Mouse (Mus musculus) midbrain, postnatal 0 days (tissue): Measurements from ENCODE around the gene Serping1. TPM values are rescaled to one million over a fixed set of nuclear protein-coding genes. Genes with fewer than 3 reads are reported as not detected.

Source experiments
- ATAC-seq: fragments of 200-750 bp; cut with Nextera tagmentation; 2 replicates; pipeline ENCODE4 v1.8.0; 2017; ENCODE audit warnings: moderate number of reproducible peaks, mild to moderate bottlenecking, moderate TSS enrichment, moderate library complexity; ENCODE audit not compliant: low FRiP score
- DNase-seq: peaks from one replicate; pipeline ENCODE4 v3.0.0-alpha.2; 2015; ENCODE audit warnings: low spot score
- H3K27ac ChIP-seq: fragments of 300-500 bp; sonication (generic); 2 replicates; pipeline ENCODE4 v1.5.1; 2014; ENCODE audit warnings: low read depth, mild to moderate bottlenecking, low read length, mixed read lengths
- H3K27me3 ChIP-seq: fragments of 300-500 bp; sonication (generic); 2 replicates; pipeline ENCODE4 v1.6.1; 2014; ENCODE audit warnings: low read length, control low read depth, mixed read lengths; ENCODE audit not compliant: insufficient read depth
- H3K36me3 ChIP-seq: fragments of 300-500 bp; sonication (generic); 2 replicates; pipeline ENCODE4 v1.6.1; 2014; ENCODE audit warnings: low read length, control low read depth, mixed read lengths; ENCODE audit not compliant: insufficient read depth
- H3K4me1 ChIP-seq: fragments of 300-500 bp; sonication (generic); 2 replicates; pipeline ENCODE4 v1.6.1; 2014; ENCODE audit warnings: mild to moderate bottlenecking, control low read depth, antibody characterized with exemption, low read length, mixed read lengths; ENCODE audit not compliant: insufficient read depth
- H3K4me2 ChIP-seq: fragments of 300-500 bp; sonication (generic); 2 replicates; pipeline ENCODE4 v1.6.1; 2014; ENCODE audit warnings: low read depth, mild to moderate bottlenecking, low read length, mixed read lengths; ENCODE audit not compliant: poor library complexity, severe bottlenecking
- H3K4me3 ChIP-seq: fragments of 300-500 bp; sonication (generic); 2 replicates; pipeline ENCODE4 v1.5.1; 2014; ENCODE audit warnings: low read depth, mild to moderate bottlenecking, low read length, moderate library complexity
- H3K9ac ChIP-seq: fragments of 300-500 bp; sonication (generic); replicated peaks from 2 replicates; pipeline ENCODE4 v1.6.1; 2014; ENCODE audit warnings: mild to moderate bottlenecking, low read length, moderate library complexity, mixed read lengths; ENCODE audit not compliant: poor library complexity, severe bottlenecking
- H3K9me3 ChIP-seq: fragments of 300-500 bp; sonication (generic); 2 replicates; pipeline ENCODE4 v1.6.1; 2016; ENCODE audit warnings: low read length, control low read depth
- CTCF ChIP-seq: IDR thresholded peaks from 2 replicates; pipeline ENCODE4 v1.5.1; 2016; ENCODE audit warnings: antibody characterized with exemption, mild to moderate bottlenecking
- WGBS: fragments of 180-500 bp; shearing (Covaris S2); extraction: QIAGEN DNeasy Blood & Tissue Kit; methylation state at CpG from one replicate; pipeline ENCODE4 v1.1.7; 2014; 5-methylcytosine and 5-hydroxymethylcytosine counted together
- microRNA counts: library from miRNA; unstranded; fragments of <30 nt; microRNA quantifications from one replicate; lab custom pipeline; 2015
- microRNA-seq: library from miRNA; unstranded; fragments of <30 nt; microRNA quantifications from one replicate; pipeline ENCODE4, GENCODE M21; 2016; ENCODE audit warnings: borderline number of aligned reads
- polyA plus RNA-seq: library from polyadenylated mRNA; unstranded; fragments of >200 nt; fragmentation: Nextera tagmentation; extraction: Ambion mirVana; gene quantifications from 2 replicates; pipeline ENCODE4 v1.2.1, GENCODE M21; 2015
- total RNA-seq: library from RNA; depleted of rRNA; stranded (reverse); fragments of >200 nt; gene quantifications from 2 replicates; pipeline ENCODE4 v1.2.3, GENCODE M21; 2014; rRNA removed

Gene Serping1
- total and polyA plus RNA-seq, 2 experiments from 2014 or later: 19.9 to 31.9 TPM

DNA sequence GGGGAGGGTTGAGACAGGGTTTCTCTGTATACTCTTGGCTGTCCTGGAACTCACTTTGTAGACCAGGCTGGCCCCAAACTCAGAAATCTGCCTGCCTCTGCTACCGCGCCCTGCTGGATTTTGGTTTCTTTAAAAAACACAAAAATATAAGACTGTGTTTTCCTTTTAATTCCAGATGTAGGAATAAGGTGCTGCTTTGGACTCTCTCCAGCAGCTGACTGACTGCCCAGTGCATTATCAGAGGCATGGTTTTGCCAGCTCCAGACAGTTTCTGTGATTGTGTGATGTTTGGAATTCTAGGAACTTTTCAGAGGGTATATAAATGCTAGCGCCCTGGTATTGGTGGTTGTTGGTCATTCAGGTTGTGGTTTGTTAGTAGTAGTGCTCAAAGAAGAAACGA is 57.9 kb downstream of the Serping1 start:
- Histone ChIP-seq H3K4me3 (no peak overlapping the region), H3K36me3 (peaks cover 4% of the 10 kb centered on the region; the same call in 1 of the 2 replicates), H3K4me2 (no peak overlapping the region), H3K9me3 (no peaks in the 10 kb centered on the region), H3K9ac (no peak overlapping the region), H3K27ac (no peak overlapping the region), H3K4me1 (0 out of 2 replicates have a peak, but pooled peaks cover 6% of the 10 kb centered on the region), H3K27me3 (no peaks in the 10 kb centered on the region)
- ATAC-seq: no peak
- TF ChIP-seq CTCF: no peak
- over 99% methylated on average over 4 of the region's 4 CpGs for WGBS
- DNase-seq: no peak

DNA sequence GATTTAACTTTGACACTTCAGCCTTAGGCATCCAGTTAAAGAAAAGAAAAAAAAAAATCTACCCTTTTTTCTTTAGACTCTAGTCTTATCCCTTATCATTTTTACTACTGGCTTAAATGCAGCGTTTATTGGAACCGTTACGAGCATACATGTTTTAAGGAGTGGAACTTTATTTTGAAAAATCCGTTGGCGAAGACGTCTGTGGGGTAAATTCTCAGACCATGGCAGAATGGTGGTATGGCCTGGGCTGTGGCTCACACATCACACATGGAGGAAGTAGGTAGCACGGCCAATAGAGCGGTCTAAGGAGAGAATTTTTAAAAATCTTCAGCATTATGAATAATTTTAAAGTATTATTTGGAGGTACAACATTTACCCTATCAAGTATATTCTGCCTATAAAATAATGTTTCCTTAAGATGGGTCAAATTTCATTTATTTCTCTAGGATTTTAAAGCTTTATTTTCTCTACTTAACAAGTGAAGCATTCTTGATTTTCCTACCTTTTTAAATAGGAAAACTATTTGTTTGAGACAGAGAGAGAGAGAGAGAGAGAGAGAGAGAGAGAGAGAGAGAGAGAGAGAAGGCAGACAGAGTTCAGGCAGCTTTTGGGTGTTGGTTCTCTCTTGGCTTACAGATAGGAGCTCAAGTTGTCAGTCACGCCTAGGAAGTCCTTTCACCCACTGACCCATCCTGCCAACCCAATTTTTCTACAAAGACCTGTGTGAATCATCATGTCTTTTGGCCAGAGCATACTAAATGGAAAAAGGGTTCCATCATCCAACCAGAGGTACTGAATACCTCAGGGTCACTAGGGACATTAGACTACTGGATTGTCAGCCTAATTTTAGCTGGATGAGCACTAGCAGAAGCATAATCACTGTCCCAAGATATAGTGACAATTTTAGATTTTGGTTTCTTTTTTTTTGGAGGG is 58.6 kb downstream of the Serping1 start:
- Histone ChIP-seq H3K4me3 (peak overlapping the region; percentile 62), H3K9ac (peak overlapping the region; percentile 63), H3K27ac (peak overlapping the region; percentile 91; the same call in 1 of the 2 replicates), H3K36me3 (peaks cover 4% of the 10 kb centered on the region; the same call in 1 of the 2 replicates), H3K4me1 (0 out of 2 replicates have a peak, but pooled peaks cover 6% of the 10 kb centered on the region), H3K9me3 (no peaks in the 10 kb centered on the region), H3K4me2 (peak overlapping the region; percentile 66), H3K27me3 (no peaks in the 10 kb centered on the region)
- no peak for DNase-seq
- 27% methylated on average over 9 of the region's 9 CpGs for WGBS
- no peak for TF ChIP-seq CTCF
- ATAC-seq: no peak

GRCm38 (mm10) chr2:84715562-84716361 is 59.5 kb downstream of the Serping1 start:
- DNase-seq (peak; percentile 98), ATAC-seq (peak; percentile 96)
- H3K27ac ChIP-seq: peak overlapping the region; percentile 91
- peak overlapping the region; percentile 63 for H3K9ac ChIP-seq
- H3K4me3 ChIP-seq: peak overlapping the region; percentile 62
- H3K4me2 ChIP-seq: peak overlapping the region; percentile 66
- no peaks in the 10 kb centered on the region for H3K27me3 ChIP-seq
- H3K36me3 ChIP-seq: 0 out of 2 replicates have a peak, but pooled peaks cover 3% of the 10 kb centered on the region
- 0 out of 2 replicates have a peak, but pooled peaks cover 6% of the 10 kb centered on the region for H3K4me1 ChIP-seq
- no peak for TF ChIP-seq CTCF
- no peaks in the 10 kb centered on the region for H3K9me3 ChIP-seq
- under 1% methylated on average over 33 of the region's 33 CpGs for WGBS

MicroRNA genes within 50 kb of the gene (microRNA counts, 519-probe panel; counts per million panel counts)
- 6,619 counts per million, percentile 99 among the panel's probes with 10 or more counts for microRNA mmu-miR-130a (lab: Ali Mortazavi, UCI)

Small RNAs within 50 kb of the gene (microRNA-seq; reads per million reads assigned to microRNA genes)
- 23,578 reads per million, percentile 98 among the genes with 10 or more reads in this experiment for gene Mir130a

Other genes starting within 250 kb of the Serping1 start
- 81.1 and 82.9 TPM in 2 replicates for gene Ctnnd1, start 124.7 kb downstream of the Serping1 start, total RNA-seq
- gene Ctnnd1, start 124.7 kb downstream of the Serping1 start, polyA plus RNA-seq: 13.7 and 15.8 TPM in 2 replicates
- gene Btbd18, start 116.4 kb downstream of the Serping1 start, total RNA-seq: not detected in 2 replicates
- 0.27 and 0.35 TPM in 2 replicates for gene Btbd18, start 116.4 kb downstream of the Serping1 start, polyA plus RNA-seq
- 180 and 269 TPM in 2 replicates for gene Selenoh, start 104.7 kb downstream of the Serping1 start, total RNA-seq
- gene Selenoh, start 104.7 kb downstream of the Serping1 start, polyA plus RNA-seq: 210 and 211 TPM in 2 replicates
- gene Gm28635, start 97.4 kb downstream of the Serping1 start, total RNA-seq: not detected in 2 replicates
- not detected in 2 replicates for gene Gm28635, start 97.4 kb downstream of the Serping1 start, polyA plus RNA-seq
- gene Med19, start 97.0 kb downstream of the Serping1 start, total RNA-seq: 43.0 and 45.3 TPM in 2 replicates
- 47.4 and 49.5 TPM in 2 replicates for gene Med19, start 97.0 kb downstream of the Serping1 start, polyA plus RNA-seq
- gene Tmx2, start 96.3 kb downstream of the Serping1 start, total RNA-seq: 149 and 154 TPM in 2 replicates
- 303 and 328 TPM in 2 replicates for gene Tmx2, start 96.3 kb downstream of the Serping1 start, polyA plus RNA-seq
- gene Zdhhc5, start 60.3 kb downstream of the Serping1 start, total RNA-seq: 39.0 and 39.4 TPM in 2 replicates
- gene Zdhhc5, start 60.3 kb downstream of the Serping1 start, polyA plus RNA-seq: 14.5 and 17.9 TPM in 2 replicates
- gene Clp1, start 48.1 kb downstream of the Serping1 start, total RNA-seq: 12.6 TPM in 2 replicates
- gene Clp1, start 48.1 kb downstream of the Serping1 start, polyA plus RNA-seq: 12.5 and 13.4 TPM in 2 replicates
- gene Ypel4, start 41.4 kb downstream of the Serping1 start, total RNA-seq: 12.9 and 15.0 TPM in 2 replicates
- 14.3 and 14.7 TPM in 2 replicates for gene Ypel4, start 41.4 kb downstream of the Serping1 start, polyA plus RNA-seq
- 0.88 and 1.1 TPM in 2 replicates for gene Gm19426, start 31.8 kb downstream of the Serping1 start, total RNA-seq
- 2.1 and 2.4 TPM in 2 replicates for gene Gm19426, start 31.8 kb downstream of the Serping1 start, polyA plus RNA-seq
- 14.0 and 16.5 TPM in 2 replicates for gene Ube2l6, start 23.4 kb upstream of the Serping1 start, total RNA-seq
- gene Ube2l6, start 23.4 kb upstream of the Serping1 start, polyA plus RNA-seq: 14.2 and 15.1 TPM in 2 replicates
- not detected in 2 replicates for gene Smtnl1, start 47.2 kb upstream of the Serping1 start, total RNA-seq
- gene Smtnl1, start 47.2 kb upstream of the Serping1 start, polyA plus RNA-seq: not detected in 2 replicates
- gene Timm10, start 51.6 kb upstream of the Serping1 start, total RNA-seq: 43.6 and 62.5 TPM in 2 replicates
- gene Timm10, start 51.6 kb upstream of the Serping1 start, polyA plus RNA-seq: 85.0 and 99.0 TPM in 2 replicates
- gene Slc43a1, start 63.4 kb upstream of the Serping1 start, total RNA-seq: 0.99 and 1.8 TPM in 2 replicates
- gene Slc43a1, start 63.4 kb upstream of the Serping1 start, polyA plus RNA-seq: 0.34 and 0.46 TPM in 2 replicates
- gene Rtn4rl2, start 111.3 kb upstream of the Serping1 start, total RNA-seq: 7.7 and 11.4 TPM in 2 replicates
- 6.3 and 6.5 TPM in 2 replicates for gene Rtn4rl2, start 111.3 kb upstream of the Serping1 start, polyA plus RNA-seq
- 1.7 and 2.0 TPM in 2 replicates for gene Slc43a3, start 161.1 kb upstream of the Serping1 start, total RNA-seq
- 1.9 and 2.0 TPM in 2 replicates for gene Slc43a3, start 161.1 kb upstream of the Serping1 start, polyA plus RNA-seq
- not detected in 2 replicates for gene Prg2, start 205.0 kb upstream of the Serping1 start, total RNA-seq
- not detected in 2 replicates for gene Prg2, start 205.0 kb upstream of the Serping1 start, polyA plus RNA-seq
- gene Prg3, start 212.8 kb upstream of the Serping1 start, total RNA-seq: not detected in 2 replicates
- not detected in 2 replicates for gene Prg3, start 212.8 kb upstream of the Serping1 start, polyA plus RNA-seq